Mouse (Mus musculus) mouse embryonic stem cell (cell line): ENCODE measurements at regions not wholly inside any gene's neighbourhood (a gene's known extent, or its start where the extent isn't known, plus 50 kb on each side); places are given as distances from the start of the nearest gene placed in this dataset.

Experiments
- in situ Hi-C, 2 experiments: fragments of 300-500 bp; cut with MboI; formaldehyde crosslinking; loops; 1 replicate in 1 of 2; 3 replicates in 1 of 2; pipeline ENCODE4 v1.14.3; 2019 to 2020; ENCODE audit warnings: low sequenced_read_pairs in 2 of 2, low pct_unique_long_range_greater_than_20kb in 1 of 2, mixed read lengths in 1 of 2; ENCODE audit not compliant: unreplicated experiment in 1 of 2

DNA sequence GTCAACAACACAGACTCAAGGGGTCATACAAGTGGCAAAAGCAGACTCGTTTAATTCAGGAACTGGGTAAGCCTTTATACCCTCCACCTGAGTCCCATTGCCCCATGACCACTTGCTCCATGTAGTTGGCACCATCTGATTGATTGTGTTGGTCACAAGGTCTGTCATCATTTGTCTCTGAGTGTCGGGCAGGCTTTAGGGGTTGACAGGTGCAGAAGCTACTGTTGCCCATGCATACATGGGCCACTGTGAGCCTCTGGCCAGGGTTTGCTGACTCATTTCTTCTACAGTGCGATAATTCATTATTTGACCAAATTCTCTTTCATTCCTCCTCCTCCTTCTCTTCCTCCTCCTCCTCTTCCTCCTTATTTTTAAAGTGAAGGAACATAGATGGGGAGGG, 113.0 kb upstream of the Hdac4 start:
- in situ Hi-C loops: no loop called here

- in situ Hi-C loops: no loop called here
Measured at GRCm38 (mm10) chr1:92306042-92306441, 110.5 kb upstream of the Hdac4 start.

DNA sequence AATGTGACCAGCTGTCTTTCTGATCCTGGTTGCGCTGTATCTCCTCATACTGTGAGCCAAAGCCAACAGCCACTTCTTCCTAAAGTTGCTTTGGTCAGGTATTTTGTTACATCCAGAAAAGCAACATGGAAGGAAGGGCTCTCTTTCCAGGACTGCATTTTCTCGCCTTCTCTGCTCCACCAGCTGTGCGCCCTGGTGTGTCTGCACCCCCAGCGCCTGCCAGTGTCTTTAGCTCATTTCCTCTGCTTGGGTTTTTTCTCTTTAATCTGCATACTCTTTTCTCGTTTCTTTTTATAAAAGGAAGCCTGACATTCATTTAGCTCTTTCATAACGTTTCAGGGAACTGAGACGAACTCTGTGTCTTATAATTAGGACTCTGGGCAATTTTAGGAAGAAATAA, 103.5 kb upstream of the Hdac4 start:
- in situ Hi-C loops: no loop called here

GRCm38 (mm10) chr1:92292681-92293380, 97.3 kb upstream of the Hdac4 start:
- in situ Hi-C loops: no loop called here

- in situ Hi-C loops: no loop called here
Measured at GRCm38 (mm10) chr1:92286966-92287342, 91.5 kb upstream of the Hdac4 start.

DNA sequence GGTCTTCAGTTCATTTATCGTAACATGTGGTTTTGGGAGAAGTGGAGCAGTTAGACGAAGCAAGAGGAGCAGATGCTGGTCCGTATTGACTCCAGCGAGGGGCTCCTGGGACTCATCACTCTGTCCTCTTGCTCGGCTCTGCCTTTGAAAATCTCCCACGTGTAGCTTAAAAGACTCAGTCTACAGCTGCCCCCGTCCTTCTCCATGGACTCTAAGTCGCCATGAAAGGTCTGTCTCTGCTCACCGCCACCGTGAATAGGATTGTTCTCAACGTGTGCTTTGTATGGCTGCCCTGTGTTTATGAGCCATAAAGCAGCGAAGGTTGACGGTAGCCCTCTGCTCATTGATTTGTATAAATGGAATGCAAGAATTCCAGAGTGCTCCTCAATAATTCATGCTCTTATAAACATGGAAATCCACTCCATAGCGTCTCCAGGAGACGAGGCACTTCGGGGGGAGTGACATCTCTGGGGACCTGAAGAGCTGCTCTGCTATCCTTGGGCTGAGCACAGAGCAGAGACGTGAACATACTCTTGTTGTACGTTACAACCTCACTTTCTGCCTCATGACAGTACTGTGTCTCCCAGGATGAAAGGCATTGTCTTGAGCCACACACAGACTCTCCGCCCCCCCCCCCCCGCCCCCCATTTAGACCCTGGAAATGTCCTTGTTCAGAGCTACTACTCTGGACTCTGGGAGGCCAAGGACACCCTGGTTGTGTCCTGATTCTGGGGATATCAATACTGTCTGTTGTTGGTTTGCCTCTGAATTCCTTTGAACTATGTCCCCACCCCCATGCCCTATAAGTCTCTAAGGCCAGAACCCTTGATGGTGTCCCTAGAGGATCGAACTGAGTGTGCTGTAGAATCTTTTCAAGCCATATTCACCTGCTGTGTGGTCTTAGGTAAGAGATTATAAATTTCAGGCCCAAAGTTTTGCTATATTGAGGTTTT, 90.8 kb upstream of the Hdac4 start:
- in situ Hi-C loops: no loop called here

- in situ Hi-C loops: no loop called here
Measured at GRCm38 (mm10) chr1:92284155-92284554, 88.7 kb upstream of the Hdac4 start.

- in situ Hi-C loops: no loop called here
Measured at GRCm38 (mm10) chr1:92277199-92277747, 81.8 kb upstream of the Hdac4 start.

GRCm38 (mm10) chr1:92275388-92275787, 79.9 kb upstream of the Hdac4 start:
- in situ Hi-C loops: no loop called here

DNA sequence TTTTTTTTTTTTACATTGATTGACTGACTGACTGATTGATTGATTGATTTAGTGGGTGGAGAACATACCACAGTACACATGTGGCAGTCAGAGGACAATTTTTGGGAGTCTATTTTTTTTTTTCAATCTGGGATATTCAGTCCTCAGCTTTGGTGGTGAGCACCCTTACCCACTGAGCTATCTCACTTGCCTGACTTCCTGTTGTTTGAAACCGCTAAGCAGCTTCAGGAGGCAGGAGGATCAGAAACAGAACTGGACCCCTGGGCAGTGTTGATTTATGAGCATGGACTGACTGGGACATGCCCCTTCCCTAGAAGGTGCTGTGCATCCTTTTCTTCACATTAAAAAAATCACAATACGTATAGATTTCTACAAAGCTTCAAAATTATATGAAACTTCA, 78.3 kb upstream of the Hdac4 start:
- in situ Hi-C loops: no loop called here

GRCm38 (mm10) chr1:92271676-92272291, 76.3 kb upstream of the Hdac4 start:
- in situ Hi-C loops: no loop called here

DNA sequence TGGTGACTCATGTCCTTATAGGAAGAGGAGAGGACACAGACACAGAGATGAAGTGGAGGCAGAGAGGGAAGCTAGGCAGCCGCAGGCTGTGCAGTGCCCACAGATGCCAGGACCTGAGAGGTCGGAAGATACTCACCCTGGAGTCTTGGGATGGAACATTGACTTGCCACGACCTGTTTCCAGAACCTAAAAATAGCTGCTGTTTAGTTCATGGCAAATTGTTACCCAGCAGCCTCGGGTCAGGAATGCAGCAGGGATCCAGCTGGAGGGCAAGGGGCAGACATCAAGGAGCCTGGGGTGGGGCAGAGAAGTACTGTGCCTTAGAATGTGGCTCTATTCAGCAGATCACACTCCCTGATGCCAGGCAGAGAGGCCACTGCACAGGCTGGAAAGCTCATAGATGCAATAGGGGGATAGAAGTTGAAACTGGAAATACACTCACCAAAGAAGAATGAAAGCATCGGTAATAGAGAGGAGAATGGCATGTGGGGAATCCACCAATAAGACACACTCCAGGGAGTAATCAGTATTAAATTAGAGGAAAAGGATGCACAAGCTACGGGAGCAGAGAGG, 75.1 kb upstream of the Hdac4 start:
- in situ Hi-C loops: no loop called here

GRCm38 (mm10) chr1:92269464-92269863, 74.0 kb upstream of the Hdac4 start:
- in situ Hi-C loops: no loop called here

GRCm38 (mm10) chr1:92264941-92265340, 69.4 kb upstream of the Hdac4 start:
- in situ Hi-C loops: no loop called here

DNA sequence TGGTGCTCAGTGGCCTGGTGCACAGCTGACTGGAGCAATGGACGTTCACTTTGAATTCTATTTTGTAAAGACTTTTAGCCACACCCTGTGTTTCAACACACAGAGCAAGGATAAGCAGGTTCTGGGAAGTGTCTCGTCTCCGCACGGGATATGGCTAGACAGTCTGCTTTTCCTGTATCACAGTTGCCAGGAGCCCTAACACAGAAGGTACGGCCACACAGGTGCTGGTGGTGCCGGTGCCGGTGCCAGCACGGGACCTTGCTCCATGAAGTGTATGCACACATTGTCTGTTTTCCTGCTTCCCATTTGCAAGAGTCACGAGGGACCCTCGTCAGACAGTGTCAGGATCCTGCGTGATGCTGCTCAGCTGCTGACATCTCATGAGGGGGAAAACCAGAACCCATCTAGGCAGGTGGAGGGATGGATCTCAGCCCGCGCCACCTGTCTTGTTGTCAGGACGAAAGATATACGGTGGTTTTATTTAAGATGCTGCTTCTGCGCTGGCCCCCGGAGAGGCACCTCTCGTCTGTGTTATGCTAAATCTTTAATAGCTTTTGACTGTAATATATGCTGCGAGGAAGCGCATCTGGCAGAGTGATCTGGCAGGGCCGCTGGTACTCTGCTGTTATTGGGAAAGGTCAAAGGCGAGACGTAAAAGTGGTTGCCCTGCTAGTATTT, 64.4 kb upstream of the Hdac4 start:
- in situ Hi-C loops: no loop called here

- in situ Hi-C loops: no loop called here
Measured at GRCm38 (mm10) chr1:92258026-92258425, 62.5 kb upstream of the Hdac4 start.

DNA sequence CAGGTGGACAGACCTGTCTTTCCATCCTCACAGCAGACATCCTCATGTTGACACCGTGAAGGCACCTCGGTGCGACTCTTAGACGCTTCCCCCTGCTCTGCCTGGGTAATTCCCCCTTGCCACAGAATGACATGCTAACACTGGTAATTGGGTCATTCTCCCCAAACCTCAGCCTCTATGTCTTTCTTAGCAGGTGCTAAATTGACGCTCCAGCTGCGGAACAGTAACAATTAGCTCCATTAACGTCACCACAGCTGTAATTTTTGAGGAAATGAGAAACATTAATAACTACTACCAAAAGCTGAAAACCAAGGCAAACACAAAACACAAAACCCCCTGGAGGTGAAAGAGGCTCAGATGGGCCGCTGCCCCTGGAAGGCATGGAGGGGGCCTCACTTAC, 57.6 kb upstream of the Hdac4 start:
- in situ Hi-C loops: no loop called here
